Comparison of ENCODE assay signal across 13 mouse cellular contexts in genomic region chr2:166096834-166097233, GRCm38 (mm10). TPM values are rescaled to one million over a fixed set of nuclear protein-coding genes. Genes with fewer than 3 reads are reported as not detected.
DNase-seq lines count a peak whose midpoint lies in the region; TF ChIP-seq lines count a peak whose summit lies in the region.
"Had no signal": no experiment of that assay in that cellular context is flagged by ENCODE, and none has a peak within 500 bp of the region (broad histone marks: within the 10 kb centered on the region; RNA-seq: fewer than 3 reads in every experiment).

No protein-coding gene starts in this region.

- no peaks in the 10 kb centered on the region for H3K27me3 ChIP-seq in heart, adult 2 months (ENCODE audit: control insufficient read depth, insufficient read depth, low read length)
- H3K27me3 ChIP-seq in testis, adult 2 months (ENCODE audit: control insufficient read depth, insufficient read depth, low read length): no peaks in the 10 kb centered on the region
- no peaks in the 10 kb centered on the region for H3K27me3 ChIP-seq in small intestine, adult 2 months (ENCODE audit: control insufficient read depth, insufficient read depth, low read length)
- H3K27me3 ChIP-seq: heart, embryonic 15.5 days; neural tube, embryonic 12.5 days had no signal

- H3K4me3 ChIP-seq in heart, adult 2 months: no peak overlapping the region
- no peak overlapping the region for H3K4me3 ChIP-seq in left cerebral cortex, adult 2 months
- H3K4me3 ChIP-seq in testis, adult 2 months (ENCODE audit: control insufficient read depth, low read depth, low read length): no peak overlapping the region
- no peak overlapping the region for H3K4me3 ChIP-seq in small intestine, adult 2 months (ENCODE audit: low read depth, low read length)
- H3K4me3 ChIP-seq: erythroblast, embryonic 14.5 days; heart, embryonic 15.5 days; neural tube, embryonic 12.5 days had no signal

- H3K36me3 ChIP-seq in heart, adult 2 months (ENCODE audit: control insufficient read depth, insufficient read depth, low read length): no peaks in the 10 kb centered on the region
- H3K36me3 ChIP-seq in testis, adult 2 months (ENCODE audit: control insufficient read depth, insufficient read depth, low read length): no peaks in the 10 kb centered on the region
- H3K36me3 ChIP-seq in small intestine, adult 2 months (ENCODE audit: control insufficient read depth, insufficient read depth, low read length): peaks cover 13% of the 10 kb centered on the region

- H3K4me1 ChIP-seq in heart, adult 2 months (ENCODE audit: control insufficient read depth, insufficient read depth, low read length): 0 out of 2 replicates have a peak, but pooled peaks cover 1% of the 10 kb centered on the region
- H3K4me1 ChIP-seq in testis, adult 2 months (ENCODE audit: control insufficient read depth, insufficient read depth, low read length): no peaks in the 10 kb centered on the region; the same call in 1 of the 2 replicates
- no peaks in the 10 kb centered on the region for H3K4me1 ChIP-seq in small intestine, adult 2 months (ENCODE audit: control insufficient read depth, insufficient read depth, insufficient read length, low read length)

- H3K79me2 ChIP-seq in heart, adult 2 months (replicated peaks; ENCODE audit: control insufficient read depth, insufficient read depth, low read length): no peaks in the 10 kb centered on the region

- no peak overlapping the region for H3K27ac ChIP-seq in heart, adult 2 months
- no peak overlapping the region for H3K27ac ChIP-seq in left cerebral cortex, adult 2 months
- no peak overlapping the region for H3K27ac ChIP-seq in testis, adult 2 months (ENCODE audit: control insufficient read depth, insufficient read depth, low read depth, low read length)
- H3K27ac ChIP-seq in small intestine, adult 2 months (ENCODE audit: insufficient read depth, low read depth, low read length): no peak overlapping the region
- H3K27ac ChIP-seq: neural tube, embryonic 12.5 days had no signal

- no peak for TF ChIP-seq POLR2A in heart, adult 2 months (IDR thresholded peaks at IDR 0.05; ENCODE audit: insufficient read depth, low read depth, low read length)
- no peak for TF ChIP-seq POLR2A in testis, adult 2 months (IDR thresholded peaks at IDR 0.05; ENCODE audit: control insufficient read depth, low read depth, low read length)
- TF ChIP-seq POLR2A in small intestine, adult 2 months (IDR thresholded peaks at IDR 0.05; ENCODE audit: low read depth, low read length): no peak

- no peak for TF ChIP-seq EP300 in heart, adult 2 months (IDR thresholded peaks at IDR 0.05; ENCODE audit: insufficient read depth, low read depth, low read length)

- 98% methylated on average over 1 of the region's 1 CpGs for WGBS in heart, adult 2 months
- 96% methylated on average over 1 of the region's 1 CpGs for WGBS in small intestine, adult 2 months

- H3K9ac ChIP-seq in heart, adult 2 months (ENCODE audit: low read depth, low read length): no peak overlapping the region
- H3K9ac ChIP-seq: heart, embryonic 15.5 days; neural tube, embryonic 12.5 days had no signal

- DNase-seq in heart, adult 2 months: no peak
- DNase-seq in heart, adult 8-10 months (ENCODE audit: low spot score): no peak
- DNase-seq in left cerebral cortex, adult 2 months (ENCODE audit: extremely low spot score in 1 of 2, low spot score in 2 of 2): no peak
- no peak for DNase-seq in left cerebral cortex, postnatal 25 days (ENCODE audit: low spot score in 2 of 2)
- DNase-seq in testis, postnatal 10 days (ENCODE audit: low spot score): no peak
- no peak for DNase-seq in frontal cortex, postnatal 10 days (ENCODE audit: low spot score in 2 of 2)
- DNase-seq: cerebellum, adult 9-10 months; right cerebral cortex, adult 18-20 months had no signal

- TF ChIP-seq CTCF in heart, adult 2 months (IDR thresholded peaks at IDR 0.05): peak; percentile 19; the same call in 1 of the 2 replicates
- TF ChIP-seq CTCF in left cerebral cortex, adult 2 months (IDR thresholded peaks at IDR 0.05): peak; percentile 12
- peak; percentile 37; the same call in 1 of the 2 replicates for TF ChIP-seq CTCF in testis, adult 2 months (IDR thresholded peaks at IDR 0.05; ENCODE audit: control insufficient read depth, insufficient read depth, insufficient replicate concordance, low read depth, low read length)
- peak; percentile 35; the same call in 1 of the 2 replicates for TF ChIP-seq CTCF in small intestine, adult 2 months (IDR thresholded peaks at IDR 0.05; ENCODE audit: extremely low read depth, insufficient read length, insufficient replicate concordance, low read depth, low read length)

- intact Hi-C loops in heart, adult 2 months (cut with DNase I): no loop called here
- intact Hi-C loops in left cerebral cortex, adult 2 months (cut with DNase I): no loop called here
- intact Hi-C loops in left cerebral cortex, postnatal 25 days (cut with DNase I): no loop called here

RNA-seq across cellular contexts. Expression of gene Sulf2, which starts 58.6 kb away (rescaled TPM):
- 10 to 100 TPM; 38.5 to 43.9 TPM for total RNA-seq in heart, adult 2 months (2021)
- polyA plus RNA-seq in heart, adult 2 months (2012; rRNA removed): 51.0 and 75.1 TPM in 2 replicates
- 10 to 100 TPM; 35.9 to 47.8 (median 41.1) TPM for total RNA-seq in heart, adult 8-10 months (2022)
- 100 to 1,000 TPM; 100 to 102 TPM for total RNA-seq in left cerebral cortex, adult 2 months (2021)
- 100 to 1,000 TPM; 104 to 114 TPM for total RNA-seq in left cerebral cortex, postnatal 25 days (2021)
- polyA plus RNA-seq in testis, adult 2 months (2012; rRNA removed): 14.2 and 15.6 TPM in 2 replicates
- polyA plus RNA-seq in small intestine, adult 2 months (2012; rRNA removed): 35.8 and 75.6 TPM in 2 replicates
